Mouse (Mus musculus) myocyte (in vitro differentiated cells): ENCODE measurements around the gene Ttc23l. TPM values are rescaled to one million over a fixed set of nuclear protein-coding genes. Genes with fewer than 3 reads are reported as not detected.
A peak's percentile ranks its signal among the peaks of the same experiment; 100 is the strongest.

Experiments used
- H3K27me3 ChIP-seq: one replicate; pipeline ENCODE4 v1.6.1; 2011; ENCODE audit not compliant: control insufficient read depth, insufficient read depth, insufficient read length
- H3K36me3 ChIP-seq: one replicate; pipeline ENCODE4 v1.6.1; 2011; ENCODE audit not compliant: control insufficient read depth, insufficient read depth
- H3K4me2 ChIP-seq: one replicate; pipeline ENCODE4 v1.6.1; 2011; ENCODE audit warnings: low read depth, control low read depth
- H3K4me3 ChIP-seq: one replicate; pipeline ENCODE4 v1.5.1; 2011; ENCODE audit warnings: mild to moderate bottlenecking, control low read depth, moderate library complexity
- H3K79me2 ChIP-seq: one replicate; pipeline ENCODE4 v1.6.1; 2011; ENCODE audit not compliant: control insufficient read depth, insufficient read depth
- H3ac ChIP-seq: one replicate; pipeline ENCODE4 v1.6.1; 2011; ENCODE audit not compliant: control insufficient read depth, insufficient read length
- CEBPB ChIP-seq: IDR thresholded peaks from 2 replicates; pipeline ENCODE4 v1.6.1; 2011; ENCODE audit warnings: mild to moderate bottlenecking, moderate library complexity; ENCODE audit not compliant: poor library complexity, insufficient read depth, severe bottlenecking
- E2F4 ChIP-seq: IDR thresholded peaks from one replicate; pipeline ENCODE4 v1.6.1; 2011; ENCODE audit warnings: mild to moderate bottlenecking, control low read depth, moderate library complexity; ENCODE audit not compliant: insufficient read depth
- MAX ChIP-seq: IDR thresholded peaks from one replicate; pipeline ENCODE4 v1.6.1; 2011; ENCODE audit warnings: low read depth, mild to moderate bottlenecking, control low read depth
- MYOD1 ChIP-seq, 3 experiments: IDR thresholded peaks; one replicate each; pipeline ENCODE4 v1.6.1; 2011; ENCODE audit warnings: control low read depth in 2 of 3, low read depth in 2 of 3, mild to moderate bottlenecking in 2 of 3, moderate library complexity in 1 of 3; ENCODE audit not compliant: insufficient read length in 2 of 3, control insufficient read depth in 1 of 3
- MYOG ChIP-seq, 3 experiments: IDR thresholded peaks; one replicate each; pipeline ENCODE4 v1.6.1; 2011; ENCODE audit warnings: control low read depth in 2 of 3, low read depth in 2 of 3, mild to moderate bottlenecking in 2 of 3; ENCODE audit not compliant: insufficient read length in 2 of 3, control insufficient read depth in 1 of 3, insufficient read depth in 1 of 3
- POLR2A ChIP-seq: IDR thresholded peaks from one replicate; pipeline ENCODE4 v1.6.1; 2011; ENCODE audit warnings: low read depth, mild to moderate bottlenecking, control low read depth, moderate library complexity; ENCODE audit not compliant: insufficient read length
- POLR2AphosphoS2 ChIP-seq: IDR thresholded peaks from one replicate; pipeline ENCODE4 v1.6.1; 2011; ENCODE audit warnings: low read depth, control low read depth; ENCODE audit not compliant: insufficient read length
- REST ChIP-seq: IDR thresholded peaks from one replicate; pipeline ENCODE4 v1.6.1; 2011; ENCODE audit warnings: mild to moderate bottlenecking, control low read depth, moderate library complexity; ENCODE audit not compliant: insufficient read depth, insufficient read length
- SRF ChIP-seq: IDR thresholded peaks from one replicate; pipeline ENCODE4 v1.6.1; 2011; ENCODE audit warnings: low read depth; ENCODE audit not compliant: control insufficient read depth, insufficient read length
- TCF12 ChIP-seq: IDR thresholded peaks from one replicate; pipeline ENCODE4 v1.6.1; 2011; ENCODE audit warnings: mild to moderate bottlenecking, control low read depth; ENCODE audit not compliant: poor library complexity, insufficient read depth, severe bottlenecking
- TCF3 ChIP-seq: IDR thresholded peaks from one replicate; pipeline ENCODE4 v1.6.1; 2011; ENCODE audit warnings: low read depth, control low read depth; ENCODE audit not compliant: insufficient read length
- USF1 ChIP-seq: IDR thresholded peaks from one replicate; pipeline ENCODE4 v1.6.1; 2011; ENCODE audit warnings: low read depth, mild to moderate bottlenecking, control low read depth, moderate library complexity
- polyA plus RNA-seq: library from polyadenylated mRNA; unstranded; fragments of >200 nt; fragmentation: generic; extraction: Trizol; gene quantifications from one replicate; pipeline ENCODE4 v1.2.1, GENCODE M21; 2012; ENCODE audit warnings: missing spikeins

The Ttc23l gene
- polyA plus RNA-seq, 1 experiment: not detected

DNA sequence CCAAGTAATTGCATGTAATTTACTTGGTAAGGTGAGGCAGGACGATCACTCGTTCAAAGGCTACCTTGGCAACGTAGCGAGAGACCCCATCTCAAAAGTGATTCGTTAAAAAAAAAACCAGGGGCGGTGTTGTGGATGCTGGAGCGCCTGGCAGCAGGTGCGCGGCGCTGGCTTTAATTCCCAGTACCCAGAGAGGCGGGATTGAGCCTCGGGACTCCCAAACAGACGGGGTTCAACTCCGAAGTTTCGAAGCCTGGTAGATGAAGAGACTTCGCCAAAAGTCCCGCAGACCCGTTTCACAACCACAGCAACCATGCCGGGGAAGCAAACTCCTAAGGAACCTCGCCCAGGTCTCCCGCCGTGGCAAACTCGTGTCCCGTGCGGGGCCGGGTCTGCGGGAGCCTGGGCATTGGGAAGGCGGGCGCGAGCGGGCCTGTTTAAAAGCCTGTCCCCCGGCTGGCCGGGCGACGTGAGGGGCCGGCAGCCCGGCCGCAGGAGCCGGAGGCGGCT, 88.8 kb downstream of the Ttc23l start:
- Histone ChIP-seq H3K36me3 (peaks cover 1% of the 10 kb centered on the region), H3K27me3 (no peaks in the 10 kb centered on the region), H3K4me2 (peak overlapping the region; percentile 99), H3K79me2 (peaks cover 41% of the 10 kb centered on the region), H3ac (peak overlapping the region; percentile 42), H3K4me3 (peak overlapping the region; percentile 36)
- TF ChIP-seq CEBPB: no peak
- TF ChIP-seq E2F4: no peak
- TF ChIP-seq USF1: no peak
- no peak for TF ChIP-seq MAX
- no peak for TF ChIP-seq REST
- no peak for TF ChIP-seq SRF
- TF ChIP-seq MYOG (IDR thresholded peaks at IDR 0.05; ENCODE audit: control insufficient read depth in 1 of 3, insufficient read depth in 1 of 3, insufficient read length in 2 of 3, low read depth in 2 of 3): no peak
- TF ChIP-seq POLR2AphosphoS2: no peak
- TF ChIP-seq TCF12: no peak
- no peak for TF ChIP-seq MYOD1 (IDR thresholded peaks at IDR 0.05; ENCODE audit: control insufficient read depth in 1 of 3, insufficient read length in 2 of 3, low read depth in 2 of 3)
- TF ChIP-seq POLR2A: no peak

DNA sequence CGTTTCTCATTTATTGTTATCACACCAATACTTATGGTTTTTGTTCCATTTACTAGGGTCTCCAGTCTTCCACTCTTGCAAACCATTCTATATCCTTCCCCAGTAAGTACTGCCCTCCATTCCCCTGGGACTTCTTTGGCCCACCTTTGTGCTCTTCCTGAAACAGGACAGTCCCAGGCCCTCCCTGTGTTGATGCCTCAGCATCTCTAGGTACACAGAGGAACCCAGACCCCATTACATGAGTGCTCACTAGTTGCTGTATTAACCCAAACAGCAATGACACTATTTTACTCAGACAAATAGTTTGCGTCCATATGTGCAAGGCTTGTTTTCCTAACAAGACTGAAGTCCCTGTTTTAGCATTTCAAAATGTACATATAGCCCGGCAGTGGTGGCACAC, 89.7 kb downstream of the Ttc23l start:
- H3K36me3 ChIP-seq: no peaks in the 10 kb centered on the region
- TF ChIP-seq E2F4: no peak
- TF ChIP-seq TCF12: no peak
- no peak for TF ChIP-seq USF1
- TF ChIP-seq SRF: no peak
- TF ChIP-seq MYOG (IDR thresholded peaks at IDR 0.05; ENCODE audit: control insufficient read depth in 1 of 3, insufficient read depth in 1 of 3, insufficient read length in 2 of 3, low read depth in 2 of 3): no peak
- TF ChIP-seq TCF3: no peak
- no peak for TF ChIP-seq REST
- TF ChIP-seq POLR2A: no peak
- TF ChIP-seq MYOD1 (IDR thresholded peaks at IDR 0.05; ENCODE audit: control insufficient read depth in 1 of 3, insufficient read length in 2 of 3, low read depth in 2 of 3): no peak
- TF ChIP-seq POLR2AphosphoS2: no peak
- TF ChIP-seq MAX: no peak
- H3K27me3 ChIP-seq: no peaks in the 10 kb centered on the region
- H3K79me2 ChIP-seq: peaks cover 50% of the 10 kb centered on the region
- H3ac ChIP-seq: no peak overlapping the region
- H3K4me3 ChIP-seq: peak overlapping the region; percentile 36
- H3K4me2 ChIP-seq: peak overlapping the region; percentile 99

DNA sequence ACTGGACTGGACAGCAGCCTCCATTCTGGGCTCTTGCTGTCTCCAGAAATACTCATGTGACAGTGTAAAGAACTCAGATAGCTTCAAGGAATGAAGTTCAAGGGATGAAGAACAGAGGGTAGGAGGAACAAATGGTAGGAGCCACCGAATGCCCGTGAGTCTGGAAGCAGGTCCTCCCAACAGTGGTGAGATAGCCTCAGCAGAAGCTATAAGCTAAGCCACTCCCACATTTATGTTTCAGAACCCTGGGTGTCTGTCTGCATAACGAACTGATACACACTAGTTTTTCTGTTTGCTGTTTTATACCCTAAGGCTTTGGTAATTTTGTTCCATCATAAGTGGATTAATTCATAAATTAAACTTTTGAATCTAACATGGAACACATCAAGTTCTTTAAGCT, 93.8 kb downstream of the Ttc23l start:
- H3ac ChIP-seq: no peak overlapping the region
- H3K4me3 ChIP-seq: no peak overlapping the region
- peaks cover 26% of the 10 kb centered on the region for H3K36me3 ChIP-seq
- H3K27me3 ChIP-seq: no peaks in the 10 kb centered on the region
- H3K79me2 ChIP-seq: peaks cover 50% of the 10 kb centered on the region
- H3K4me2 ChIP-seq: no peak overlapping the region
- TF ChIP-seq CEBPB: no peak
- no peak for TF ChIP-seq USF1
- TF ChIP-seq POLR2AphosphoS2: no peak
- TF ChIP-seq MYOG (IDR thresholded peaks at IDR 0.05; ENCODE audit: control insufficient read depth in 1 of 3, insufficient read depth in 1 of 3, insufficient read length in 2 of 3, low read depth in 2 of 3): no peak

DNA sequence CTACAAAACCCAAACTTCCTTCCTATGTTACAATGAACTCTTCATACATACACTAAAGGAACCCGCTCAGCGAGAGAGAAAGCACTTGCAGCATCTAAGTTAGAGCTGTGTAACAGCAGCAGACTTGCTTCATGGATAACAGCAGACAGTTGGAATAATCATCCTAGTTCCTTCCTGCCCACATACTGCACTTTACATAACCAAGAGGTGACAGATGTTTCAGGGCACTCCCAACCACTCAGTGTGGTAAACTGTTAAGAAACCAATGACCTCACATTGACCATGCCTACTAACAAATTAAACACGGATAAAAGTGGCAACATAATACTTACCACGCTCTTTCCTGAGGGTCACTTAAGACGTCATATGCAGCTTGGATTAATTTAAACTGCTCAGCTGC, 94.9 kb downstream of the Ttc23l start:
- Histone ChIP-seq H3K4me2 (peak overlapping the region; percentile 30), H3K79me2 (peaks cover 39% of the 10 kb centered on the region), H3K27me3 (no peaks in the 10 kb centered on the region), H3K4me3 (no peak overlapping the region), H3K36me3 (peaks cover 26% of the 10 kb centered on the region), H3ac (no peak overlapping the region)
- TF ChIP-seq REST (no peak), TCF12 (peak; percentile 55), MYOG (IDR thresholded peaks at IDR 0.05; ENCODE audit: control insufficient read depth in 1 of 3, insufficient read depth in 1 of 3, insufficient read length in 2 of 3, low read depth in 2 of 3) (peak in 1 of 3 experiments; percentile 42), TCF3 (no peak), CEBPB (peak; percentile 23; the same call in 1 of the 2 replicates), MYOD1 (IDR thresholded peaks at IDR 0.05; ENCODE audit: control insufficient read depth in 1 of 3, insufficient read length in 2 of 3, low read depth in 2 of 3) (peak in 2 of 3 experiments; percentile 66 to 74), E2F4 (no peak), SRF (no peak)

DNA sequence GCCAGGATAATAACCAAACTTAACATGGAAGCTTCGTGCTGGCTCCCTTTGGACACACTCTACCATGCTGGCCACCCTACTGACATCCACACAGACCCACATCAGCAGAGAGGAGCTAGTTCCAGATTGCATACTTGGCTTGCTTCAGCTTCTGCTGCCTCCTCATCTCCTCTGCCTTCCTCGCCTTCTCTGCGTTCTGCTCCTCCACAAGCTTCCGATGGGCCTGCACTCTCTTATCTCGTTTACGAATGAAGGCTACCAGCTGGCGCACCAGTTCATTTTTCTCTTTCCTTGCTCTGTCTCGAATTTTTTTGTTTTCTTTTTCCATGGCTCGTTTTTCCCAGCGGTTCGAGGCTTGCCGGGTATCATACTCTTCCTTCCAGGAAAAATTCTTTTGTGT, 97.5 kb downstream of the Ttc23l start:
- H3K27me3 ChIP-seq: no peaks in the 10 kb centered on the region
- H3ac ChIP-seq: no peak overlapping the region
- H3K36me3 ChIP-seq: peaks cover 38% of the 10 kb centered on the region
- no peak overlapping the region for H3K4me3 ChIP-seq
- H3K4me2 ChIP-seq: no peak overlapping the region
- no peak for TF ChIP-seq MAX
- no peak for TF ChIP-seq SRF
- peaks cover 17% of the 10 kb centered on the region for H3K79me2 ChIP-seq

Other genes with a start within 250 kb of the Ttc23l start
- not detected for gene Gm21973, start 233.3 kb downstream of the Ttc23l start, polyA plus RNA-seq
- not detected for gene Agxt2, start 200.1 kb downstream of the Ttc23l start, polyA plus RNA-seq
- gene Dnajc21, start 88.2 kb downstream of the Ttc23l start, polyA plus RNA-seq: 16.6 TPM
- gene Brix1, start 72.7 kb downstream of the Ttc23l start, polyA plus RNA-seq: 23.4 TPM
- gene Rad1, start 72.7 kb downstream of the Ttc23l start, polyA plus RNA-seq: 16.6 TPM
- 27.4 TPM for gene Rai14, start 156.0 kb upstream of the Ttc23l start, polyA plus RNA-seq